Mouse (Mus musculus) forebrain, embryonic 14.5 days (tissue): ENCODE measurements around the gene Arpc5. TPM values are rescaled to one million over a fixed set of nuclear protein-coding genes. Genes with fewer than 3 reads are reported as not detected.

Experiments
- ATAC-seq: fragments of 200-750 bp; cut with Nextera tagmentation; 2 replicates; pipeline ENCODE4 v1.8.0; 2017; ENCODE audit warnings: mild to moderate bottlenecking, moderate library complexity
- DNase-seq: peaks from one replicate; pipeline ENCODE4 v3.0.0-alpha.2; 2015; ENCODE audit warnings: low spot score
- H3K27ac ChIP-seq: fragments of 300-500 bp; sonication (generic); 2 replicates; pipeline ENCODE4 v1.5.1; 2014; ENCODE audit warnings: low read depth, mild to moderate bottlenecking, control low read depth, low read length, moderate library complexity
- H3K27me3 ChIP-seq: fragments of 300-500 bp; sonication (generic); replicated peaks from 2 replicates; pipeline ENCODE4 v1.6.1; 2014; ENCODE audit warnings: low read length, control low read depth, mixed read lengths; ENCODE audit not compliant: control insufficient read depth, insufficient read depth
- H3K36me3 ChIP-seq: fragments of 300-500 bp; sonication (generic); 2 replicates; pipeline ENCODE4 v1.6.1; 2014; ENCODE audit warnings: low read length, control low read depth; ENCODE audit not compliant: control insufficient read depth, insufficient read depth
- H3K4me1 ChIP-seq: fragments of 300-500 bp; sonication (generic); 2 replicates; pipeline ENCODE4 v1.6.1; 2014; ENCODE audit warnings: antibody characterized with exemption, low read length, control low read depth; ENCODE audit not compliant: control insufficient read depth, insufficient read depth
- H3K4me2 ChIP-seq: fragments of 300-500 bp; sonication (generic); 2 replicates; pipeline ENCODE4 v1.6.1; 2014; ENCODE audit warnings: mild to moderate bottlenecking, control low read depth, low read length
- H3K4me3 ChIP-seq: fragments of 300-500 bp; sonication (generic); 2 replicates; pipeline ENCODE4 v1.5.1; 2014; ENCODE audit warnings: low read depth, low read length, control low read depth
- H3K9ac ChIP-seq: fragments of 300-500 bp; sonication (generic); 2 replicates; pipeline ENCODE4 v1.6.1; 2014; ENCODE audit warnings: mild to moderate bottlenecking, low read length, control low read depth, moderate library complexity
- H3K9me3 ChIP-seq: fragments of 300-500 bp; sonication (generic); replicated peaks from 2 replicates; pipeline ENCODE4 v1.6.1; 2016; ENCODE audit warnings: low read length, control low read depth, mixed read lengths; ENCODE audit not compliant: control insufficient read depth
- WGBS: fragments of 180-500 bp; shearing (Covaris S2); extraction: QIAGEN DNeasy Blood & Tissue Kit; methylation state at CpG from one replicate; pipeline ENCODE4 v1.1.7; 2014; 5-methylcytosine and 5-hydroxymethylcytosine counted together
- polyA plus RNA-seq: library from polyadenylated mRNA; unstranded; fragments of >200 nt; fragmentation: Nextera tagmentation; extraction: Ambion mirVana; gene quantifications from 2 replicates; pipeline ENCODE4 v1.2.1, GENCODE M21; 2014

Gene Arpc5
- polyA plus RNA-seq, 1 experiment from 2014 or later, result 430 TPM

- H3K36me3 ChIP-seq, result no peaks in the 10 kb centered on the region
- H3K9me3 ChIP-seq, result no peaks in the 10 kb centered on the region; the same call in 1 of the 2 replicates
- H3K27ac ChIP-seq, result no peak overlapping the region
- no peak overlapping the region for H3K4me3 ChIP-seq
- WGBS, result 93% methylated on average over 9 of the region's 9 CpGs
- H3K4me2 ChIP-seq, result no peak overlapping the region
- H3K9ac ChIP-seq, result no peak overlapping the region
- no peak for ATAC-seq
- H3K27me3 ChIP-seq, result no peaks in the 10 kb centered on the region
- DNase-seq, result no peak
- H3K4me1 ChIP-seq, result no peaks in the 10 kb centered on the region
Measured at GRCm38 (mm10) chr1:152738793-152739192, 27.5 kb upstream of the Arpc5 start.

GRCm38 (mm10) chr1:152739374-152739773 lies 27.0 kb upstream of the Arpc5 start:
- H3K9ac ChIP-seq, result no peak overlapping the region
- ATAC-seq, result no peak

GRCm38 (mm10) chr1:152743095-152743826 lies 23.1 kb upstream of the Arpc5 start:
- WGBS, result 67% methylated on average over 15 of the region's 15 CpGs
- no peaks in the 10 kb centered on the region for H3K27me3 ChIP-seq
- DNase-seq, result no peak
- no peaks in the 10 kb centered on the region for H3K9me3 ChIP-seq
- no peak overlapping the region for H3K4me3 ChIP-seq
- H3K4me1 ChIP-seq, result no peaks in the 10 kb centered on the region
- no peak for ATAC-seq
- H3K36me3 ChIP-seq, result no peaks in the 10 kb centered on the region
- no peak overlapping the region for H3K9ac ChIP-seq
- no peak overlapping the region for H3K27ac ChIP-seq
- H3K4me2 ChIP-seq, result no peak overlapping the region

More at GRCm38 (mm10) chr1:152739374-152739773, 27.0 kb upstream of the Arpc5 start:
- no peak overlapping the region for H3K4me2 ChIP-seq
- 93% methylated on average over 11 of the region's 11 CpGs for WGBS
- no peaks in the 10 kb centered on the region; the same call in 1 of the 2 replicates for H3K9me3 ChIP-seq
- no peaks in the 10 kb centered on the region for H3K36me3 ChIP-seq
- H3K27me3 ChIP-seq, result no peaks in the 10 kb centered on the region
- no peak for DNase-seq
- no peak overlapping the region for H3K27ac ChIP-seq
- no peaks in the 10 kb centered on the region for H3K4me1 ChIP-seq
- H3K4me3 ChIP-seq, result no peak overlapping the region

GRCm38 (mm10) chr1:152746426-152746825 lies 19.9 kb upstream of the Arpc5 start:
- no peaks in the 10 kb centered on the region for H3K36me3 ChIP-seq

GRCm38 (mm10) chr1:152749276-152749675 lies 17.1 kb upstream of the Arpc5 start:
- H3K4me1 ChIP-seq, result peaks cover 10% of the 10 kb centered on the region
- H3K36me3 ChIP-seq, result no peaks in the 10 kb centered on the region
- DNase-seq (no peak), ATAC-seq (no peak)
- H3K9me3 ChIP-seq, result no peaks in the 10 kb centered on the region
- no peak overlapping the region for H3K4me3 ChIP-seq
- H3K9ac ChIP-seq, result no peak overlapping the region
- WGBS, result 79% methylated on average over 9 of the region's 9 CpGs
- H3K4me2 ChIP-seq, result no peak overlapping the region
- no peak overlapping the region for H3K27ac ChIP-seq
- H3K27me3 ChIP-seq, result no peaks in the 10 kb centered on the region

More at GRCm38 (mm10) chr1:152746426-152746825, 19.9 kb upstream of the Arpc5 start:
- H3K4me3 ChIP-seq, result no peak overlapping the region
- WGBS, result 1% methylated on average over 5 of the region's 5 CpGs
- no peaks in the 10 kb centered on the region for H3K27me3 ChIP-seq
- ATAC-seq, result peak; percentile 64
- no peak overlapping the region for H3K4me2 ChIP-seq
- H3K27ac ChIP-seq, result no peak overlapping the region
- peak; percentile 91 for DNase-seq
- H3K4me1 ChIP-seq, result peaks cover 10% of the 10 kb centered on the region
- H3K9ac ChIP-seq, result no peak overlapping the region
- H3K9me3 ChIP-seq, result no peaks in the 10 kb centered on the region

- 34% methylated on average over 13 of the region's 13 CpGs for WGBS
- Histone ChIP-seq H3K36me3 (no peaks in the 10 kb centered on the region), H3K9me3 (no peaks in the 10 kb centered on the region), H3K4me1 (peaks cover 10% of the 10 kb centered on the region), H3K4me2 (peak within 1 kb of the TSS; percentile 12; the same call in 1 of the 2 replicates), H3K27ac (peak within 1 kb of the TSS; percentile 64), H3K4me3 (no peak within 1 kb of the TSS), H3K9ac (no peak within 1 kb of the TSS), H3K27me3 (no peaks in the 10 kb centered on the region)
- peak; percentile 74 for DNase-seq
- peak; percentile 83 for ATAC-seq
Measured at GRCm38 (mm10) chr1:152750312-152750965, 15.9 kb upstream of the Arpc5 start, which contains the start of gene Apobec4. Apobec4 (plus strand) TSS chr1:152750551.

- DNase-seq (no peak), ATAC-seq (no peak)
- no peaks in the 10 kb centered on the region for H3K4me1 ChIP-seq
- H3K4me3 ChIP-seq, result no peak overlapping the region
- no peak overlapping the region for H3K9ac ChIP-seq
- no peaks in the 10 kb centered on the region for H3K9me3 ChIP-seq
- no peaks in the 10 kb centered on the region for H3K36me3 ChIP-seq
- no peak overlapping the region for H3K4me2 ChIP-seq
- H3K27me3 ChIP-seq, result no peaks in the 10 kb centered on the region
- no peak overlapping the region for H3K27ac ChIP-seq
- WGBS, result 77% methylated on average over 2 of the region's 2 CpGs
Measured at GRCm38 (mm10) chr1:152761791-152762190, 4.6 kb upstream of the Arpc5 start.

- Histone ChIP-seq H3K9ac (peak overlapping the region; percentile 96), H3K36me3 (peaks cover 27% of the 10 kb centered on the region), H3K4me3 (peak overlapping the region; percentile 98), H3K9me3 (no peaks in the 10 kb centered on the region), H3K27me3 (no peaks in the 10 kb centered on the region), H3K4me1 (peaks cover 3% of the 10 kb centered on the region; the same call in 1 of the 2 replicates), H3K4me2 (peak overlapping the region; percentile 58), H3K27ac (peak overlapping the region; percentile 86)
- under 1% methylated on average over 58 of the region's 60 CpGs for WGBS
- DNase-seq, result peak; percentile 48
- peak; percentile 63; the same call in 1 of the 2 replicates for ATAC-seq
Measured at GRCm38 (mm10) chr1:152766804-152767748, 734 bp downstream of the Arpc5 start.
